Mouse (Mus musculus): ENCODE data around the gene Cd3e.
"Not testable (repeated sequence)": the region's sequence is repeated elsewhere in the genome, so short reads cannot be mapped to it uniquely, and the experiment has no call there.

The Cd3e gene

GRCm38 (mm10) chr9:44977813-44978212, 31.6 kb downstream of the Cd3e start:
- no peak for DNase-seq

- DNase-seq, result no peak
Observed at GRCm38 (mm10) chr9:44969450-44969849, 40.0 kb downstream of the Cd3e start.

- not testable (repeated sequence) for DNase-seq
Observed at GRCm38 (mm10) chr9:44967763-44968162, 41.7 kb downstream of the Cd3e start.

GRCm38 (mm10) chr9:44966815-44967242, 42.6 kb downstream of the Cd3e start:
- peak; percentile 74 for DNase-seq

GRCm38 (mm10) chr9:44965833-44966466, 43.5 kb downstream of the Cd3e start:
- DNase-seq, result no peak

GRCm38 (mm10) chr9:44965126-44965832, 44.1 kb downstream of the Cd3e start, which contains the start of gene Ube4a:
Gene Ube4a, minus strand, starts transcription at chr9:44965600.
- DNase-seq, result peak; percentile 98

- no peak for DNase-seq
Observed at GRCm38 (mm10) chr9:44954432-44954831, 55.0 kb downstream of the Cd3e start.

Data from liver (tissue).